Mouse (Mus musculus): ENCODE results near the gene Bex3.

The Bex3 gene

DNA sequence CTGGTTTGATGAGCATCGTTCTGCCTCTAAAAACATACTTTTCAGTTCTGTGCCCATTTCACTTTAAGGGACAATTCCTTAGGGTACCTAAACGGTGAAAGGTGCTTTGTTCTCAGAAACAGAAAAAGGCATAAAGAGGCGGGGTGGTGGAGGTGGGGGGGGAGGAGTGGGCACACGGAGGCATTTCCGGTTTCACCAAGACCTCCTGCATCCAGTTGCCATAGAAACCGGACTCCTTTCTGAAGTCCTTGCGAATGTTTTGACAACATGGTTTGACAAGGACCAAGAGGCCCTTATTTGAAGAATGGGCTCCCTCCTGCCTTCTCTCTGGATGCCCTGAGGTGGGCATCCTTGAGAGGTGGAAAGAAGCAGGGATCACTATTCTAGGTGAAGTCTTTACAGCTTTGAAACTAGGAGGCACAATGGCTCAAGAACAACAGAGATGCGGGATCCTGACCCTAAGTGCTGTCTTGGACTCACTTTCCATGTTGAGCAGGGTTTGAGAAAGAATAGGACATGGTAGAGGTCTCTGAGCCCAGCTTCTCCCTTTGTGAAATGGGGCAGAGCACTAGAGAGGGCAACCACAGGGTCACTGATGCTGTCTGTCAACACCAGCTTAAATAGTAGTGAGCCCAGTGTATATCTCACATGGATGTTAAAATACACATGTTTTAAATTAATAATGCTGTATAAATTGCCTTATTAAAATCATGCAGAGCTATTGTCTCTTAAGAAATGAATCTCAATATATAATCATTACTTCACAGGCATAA is 43.9 kb downstream of the Bex3 start:
- DNase-seq (ENCODE audit: low read depth) = no peak

DNA sequence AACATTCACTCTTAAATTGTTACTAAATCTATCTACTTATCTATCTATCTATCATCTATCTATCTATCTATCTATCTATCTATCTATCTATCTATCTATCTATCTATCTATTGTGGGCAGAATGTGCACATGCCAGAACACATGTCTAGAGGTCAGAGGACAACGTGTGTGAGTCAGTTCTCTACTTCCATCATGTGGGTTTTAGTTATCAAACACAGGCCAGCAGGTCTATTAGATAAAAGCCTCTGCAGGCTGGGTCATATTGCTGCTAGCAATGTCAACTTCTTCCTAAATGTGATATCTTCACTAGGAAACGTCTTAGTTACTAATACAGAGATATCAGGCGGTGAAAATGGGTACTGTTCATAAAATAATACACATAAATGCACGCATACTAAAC is 49.9 kb downstream of the Bex3 start:
- no peak for DNase-seq (ENCODE audit: low read depth)
